Mouse (Mus musculus): Measurements from ENCODE around the gene Senp7. TPM values are rescaled to one million over a fixed set of nuclear protein-coding genes. Genes with fewer than 3 reads are reported as not detected.
"Not testable (repeated sequence)": the region's sequence is repeated elsewhere in the genome, so short reads cannot be mapped to it uniquely, and the experiment has no call there.

Gene Senp7
- total RNA-seq (2021): 22.5 and 25.9 TPM in 2 replicates
- long read RNA-seq, experiment 1, partial matches to known transcripts: 2 of 2 reads
- long read RNA-seq, experiment 1, other reads (novel, unspliced or antisense): 0 of 2 reads
- long read RNA-seq, experiment 2, partial matches to known transcripts: 1 of 6 reads
- long read RNA-seq, experiment 2, other reads (novel, unspliced or antisense): 3 of 6 reads

DNA sequence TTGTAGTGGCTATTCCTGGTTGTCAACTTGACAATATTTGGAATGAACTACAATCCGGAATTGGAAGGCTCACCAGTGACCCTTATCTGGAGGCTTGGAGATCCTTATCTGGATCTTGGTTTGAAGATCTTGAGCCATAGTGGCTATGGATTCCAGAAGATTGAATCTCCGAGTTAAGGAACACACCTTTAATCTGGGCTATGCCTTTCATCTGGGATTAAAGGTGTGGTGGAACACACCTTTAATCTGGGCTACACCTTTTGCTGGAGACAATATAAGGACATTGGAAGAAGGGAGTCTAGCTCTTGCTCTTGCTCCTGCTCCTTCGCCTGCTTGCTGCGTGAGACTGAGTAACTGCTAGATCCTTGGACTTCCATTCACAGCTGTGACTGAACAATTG, at the start of gene Senp7:
Senp7 (plus strand) TSS at position 301 of the 400 bp plus-strand sequence.
- not testable (repeated sequence) for DNase-seq

DNA sequence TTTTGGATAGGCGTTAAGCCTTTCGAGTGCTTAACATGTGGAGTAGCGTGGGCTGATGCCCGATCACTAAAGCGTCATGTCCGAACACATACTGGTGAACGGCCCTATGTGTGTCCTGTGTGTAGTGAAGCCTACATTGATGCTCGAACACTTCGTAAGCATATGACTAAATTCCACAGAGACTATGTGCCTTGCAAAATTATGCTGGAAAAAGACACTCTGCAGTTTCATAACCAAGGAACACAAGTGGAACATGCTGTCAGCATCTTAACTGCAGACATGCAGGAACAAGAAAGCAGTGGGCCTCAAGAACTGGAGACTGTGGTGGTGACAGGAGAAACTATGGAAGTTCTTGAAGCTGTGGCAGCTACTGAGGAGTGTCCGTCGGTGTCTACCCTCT, 41.3 kb upstream of the Senp7 start:
- no peak for DNase-seq

DNA sequence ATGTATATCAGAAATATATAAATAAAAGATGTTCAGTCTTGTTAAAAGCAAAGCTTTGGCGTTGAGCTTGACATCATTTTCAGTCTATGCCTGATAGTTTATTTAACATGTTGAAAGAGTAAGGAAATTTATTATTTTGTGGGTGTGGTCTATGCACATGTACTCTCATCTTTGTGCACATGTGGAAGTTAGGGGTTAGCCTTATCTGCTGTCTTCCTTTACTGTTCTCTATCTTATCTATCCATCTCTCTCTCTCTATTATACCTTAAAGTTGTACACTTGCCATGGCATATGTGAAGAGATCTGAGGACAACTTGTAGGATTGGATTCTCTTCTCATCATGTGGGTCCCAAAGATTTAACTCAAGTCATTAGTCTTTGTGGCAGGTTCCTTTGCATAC, 39.3 kb upstream of the Senp7 start:
- no peak for DNase-seq

DNA sequence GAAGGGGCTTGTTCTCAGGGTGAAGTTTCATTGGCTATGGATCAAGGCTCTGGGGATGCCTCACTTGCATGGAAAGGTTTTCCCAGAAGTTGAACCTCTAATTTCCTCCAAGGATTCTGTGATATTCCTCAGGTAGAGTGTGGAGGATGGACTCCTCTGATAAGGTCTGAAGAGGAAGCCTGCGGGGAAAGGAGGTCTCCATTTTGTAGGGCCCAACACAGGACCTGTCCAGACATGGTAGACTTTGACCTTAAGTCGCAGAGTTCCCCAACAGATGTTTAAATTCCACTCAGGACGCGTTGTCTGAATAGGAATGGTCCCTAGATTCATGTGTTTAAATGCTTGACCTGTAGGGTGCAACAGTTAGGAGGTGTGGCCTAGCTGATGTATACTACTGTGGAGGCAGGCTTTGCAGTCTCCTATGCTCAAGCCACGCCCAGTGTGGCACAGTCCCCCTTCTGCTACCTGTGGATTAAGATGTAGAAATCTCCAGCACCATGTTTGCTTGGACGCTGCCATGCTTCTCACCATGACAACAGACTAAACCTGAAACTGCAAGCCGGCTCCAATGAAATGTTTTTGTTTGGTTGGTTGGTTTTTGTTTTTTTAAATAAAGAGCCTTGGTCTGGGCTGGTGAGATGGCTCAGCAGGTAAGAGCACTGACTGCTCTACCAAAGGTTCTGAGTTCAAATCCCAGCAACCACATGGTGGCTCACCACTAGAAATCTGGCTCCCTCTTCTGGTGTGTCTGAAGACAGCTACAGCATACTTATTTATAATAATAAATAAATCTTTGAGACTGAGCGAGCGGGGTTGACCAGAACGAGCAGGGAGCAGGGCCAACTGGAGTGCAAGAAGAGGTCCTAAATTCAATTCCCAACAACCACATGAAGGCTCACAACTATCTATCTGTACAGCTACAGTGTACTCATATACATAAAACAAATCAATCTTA, 35.1 kb upstream of the Senp7 start:
- no peak for DNase-seq

DNA sequence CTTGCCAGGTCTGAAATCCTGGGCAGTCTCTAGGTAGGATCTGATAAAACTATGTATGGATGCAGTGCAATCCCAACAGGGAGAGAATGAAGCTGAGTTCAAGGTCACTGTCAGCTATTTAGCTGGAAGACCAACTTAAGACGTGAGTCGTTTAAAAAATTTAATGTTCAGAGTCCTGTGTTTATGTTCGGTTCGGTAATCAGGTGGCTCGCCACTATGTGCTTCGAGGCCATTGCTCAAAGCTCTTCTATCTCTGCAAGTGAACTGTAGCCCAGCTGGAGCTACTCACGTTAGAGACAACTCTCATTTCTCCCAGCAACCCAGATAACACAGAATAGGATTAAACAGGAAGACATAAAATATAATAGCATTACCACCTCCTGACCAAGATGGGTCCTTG, 34.1 kb upstream of the Senp7 start:
- DNase-seq: no peak

DNA sequence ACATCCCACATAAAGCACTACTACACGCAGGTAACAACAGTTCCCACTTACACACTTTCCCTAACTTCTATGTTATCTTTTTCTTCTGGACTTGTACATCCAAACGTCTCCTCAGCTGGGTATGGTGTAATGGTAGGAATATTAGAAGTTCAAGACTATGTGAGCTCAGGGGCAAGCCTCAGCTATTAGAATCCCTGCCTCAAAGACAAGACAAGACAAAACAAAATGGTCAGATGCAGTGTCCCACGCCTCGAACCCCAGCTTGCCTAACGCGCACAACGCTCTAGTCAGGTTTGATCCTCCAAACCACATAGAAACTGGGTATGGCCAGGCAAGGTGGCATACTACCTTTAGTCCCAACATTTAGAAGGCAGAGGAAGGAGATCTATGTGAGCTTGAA, 28.5 kb upstream of the Senp7 start:
- no peak for DNase-seq

DNA sequence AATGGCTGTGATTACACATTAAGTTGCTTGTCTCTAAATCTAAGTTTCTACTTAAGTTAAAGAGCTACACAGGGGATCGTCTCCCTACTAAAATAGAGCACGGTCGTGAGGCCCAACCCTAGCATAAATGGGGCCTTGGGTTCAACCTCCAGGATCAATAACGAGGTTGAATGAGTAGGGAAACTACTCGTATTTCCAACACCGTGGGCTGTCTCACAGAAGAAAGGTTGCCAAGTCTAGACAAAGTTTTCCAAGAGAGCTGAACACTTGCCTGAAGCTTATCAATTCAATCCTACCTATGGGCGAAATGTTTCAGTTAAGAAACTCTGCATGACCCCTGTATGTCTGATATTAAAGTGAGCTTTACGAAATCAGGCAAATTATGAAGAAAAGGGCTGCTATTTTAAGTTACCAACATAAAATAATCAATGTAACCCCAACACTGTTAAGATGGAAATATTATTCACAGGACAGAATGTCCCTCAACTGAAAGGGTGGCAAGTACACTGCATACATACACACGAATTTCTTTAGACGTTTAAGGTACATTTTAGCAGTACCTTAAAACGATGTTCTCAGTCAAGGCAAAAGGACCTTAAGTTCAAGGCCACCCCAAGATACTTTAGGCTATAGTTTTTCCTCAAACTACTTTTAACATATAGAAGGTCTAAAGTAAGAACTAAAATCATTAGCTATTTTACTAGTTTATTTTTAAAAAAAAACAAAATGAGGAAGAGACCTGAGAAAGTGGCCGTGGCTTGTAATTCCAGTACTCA, 20.1 kb upstream of the Senp7 start:
- no peak for DNase-seq

DNA sequence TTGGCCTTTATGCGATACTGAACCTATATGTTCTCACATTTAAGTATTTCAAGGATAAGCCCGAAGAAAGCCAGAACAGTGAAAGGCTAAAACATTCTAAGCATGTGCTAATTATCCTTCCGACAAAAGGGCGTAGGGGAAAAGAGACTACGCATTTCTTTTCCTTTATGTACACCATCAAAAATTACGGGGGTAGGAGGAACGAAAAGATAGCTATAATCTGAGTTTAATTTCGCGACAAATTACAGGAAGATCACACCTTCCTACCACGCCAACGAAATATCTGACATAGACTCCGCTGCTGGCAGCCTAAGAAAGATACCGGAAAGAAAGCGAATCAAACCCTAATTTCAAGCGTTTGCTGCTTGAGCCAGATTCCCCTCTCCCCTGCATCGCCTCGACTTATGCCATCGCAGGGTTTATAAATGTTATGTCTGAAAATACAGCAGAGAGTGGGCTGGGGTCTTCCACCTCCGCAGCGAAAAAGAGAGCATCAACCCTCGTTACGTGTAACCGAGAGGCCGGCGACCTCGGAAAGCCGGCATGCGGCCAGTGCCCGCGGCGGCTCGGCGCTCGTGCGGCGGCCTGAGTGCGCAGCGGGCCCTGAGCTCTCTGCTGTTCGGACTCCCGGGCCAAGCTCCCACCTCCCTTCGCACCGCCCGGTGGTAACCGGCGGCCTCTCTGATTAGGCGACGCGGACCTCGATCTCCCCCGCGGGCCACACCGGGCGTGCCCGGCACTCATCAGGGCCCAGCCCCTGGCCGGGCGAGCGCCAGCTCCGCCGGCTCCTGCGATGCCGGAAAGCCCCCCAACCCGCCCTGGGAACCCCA, 19.2 kb upstream of the Senp7 start:
- peak; percentile 83 for DNase-seq

DNA sequence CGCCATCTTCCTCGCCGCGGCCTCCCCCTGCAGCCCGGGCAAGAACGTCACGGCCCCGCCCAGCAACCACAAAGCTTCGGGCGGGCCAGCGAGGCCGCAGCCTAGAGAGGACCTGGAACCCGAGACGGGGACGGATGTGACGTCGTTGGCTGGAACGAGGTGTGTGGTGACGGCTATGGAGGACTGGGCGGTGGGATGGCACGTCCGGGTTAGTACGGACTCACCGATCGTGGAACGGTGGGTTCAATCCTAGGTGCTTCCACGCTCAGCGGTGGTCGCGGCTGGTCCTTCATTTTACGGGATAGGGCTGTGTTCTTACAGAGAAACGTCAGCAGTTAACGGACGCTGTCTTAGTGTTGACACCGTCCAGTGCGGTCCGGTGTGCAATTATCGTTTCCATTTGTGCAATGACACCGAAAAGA, 18.5 kb upstream of the Senp7 start, which contains the start of gene Pcnp:
Pcnp (minus strand) TSS at position 79 of the 422 bp plus-strand sequence.
- DNase-seq: peak; percentile 99

DNA sequence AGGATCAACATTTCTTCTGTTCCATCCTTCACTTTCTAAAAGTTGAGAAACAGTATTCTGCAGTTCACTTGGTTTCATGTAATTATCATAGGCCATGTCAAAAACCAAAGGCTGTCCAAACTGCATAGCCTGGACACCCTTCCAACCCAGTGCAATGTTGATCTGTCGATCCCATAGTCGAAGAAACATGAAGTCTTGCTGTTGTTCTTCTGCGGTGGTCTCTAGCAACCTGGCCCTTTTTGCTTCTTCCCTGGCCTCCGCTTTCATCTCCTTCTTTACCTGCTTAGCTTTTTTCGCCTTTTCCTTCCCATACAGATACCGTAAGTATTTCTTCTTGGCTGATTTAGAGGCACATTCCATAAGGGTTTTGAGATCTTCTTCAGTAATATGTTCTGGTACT, 13.6 kb upstream of the Senp7 start:
- DNase-seq: no peak

DNA sequence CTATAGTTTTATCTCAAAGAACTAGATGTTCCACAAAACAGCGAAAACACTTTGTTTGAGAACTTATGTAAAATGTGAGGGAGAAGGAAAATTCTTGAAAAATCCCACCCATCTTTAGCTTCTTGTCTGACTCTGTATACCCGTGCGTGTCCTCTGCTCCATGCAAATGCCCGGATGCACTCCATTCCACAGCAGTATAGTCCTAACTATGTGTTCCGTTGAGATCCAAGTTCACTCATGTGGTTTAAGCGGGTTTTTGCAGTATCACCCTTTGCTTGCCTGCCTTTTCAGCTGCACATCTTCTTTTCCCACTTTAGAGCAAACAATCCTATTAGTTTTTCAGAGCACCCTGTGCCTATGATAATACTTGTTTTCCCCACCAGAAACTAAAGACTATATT, 11.6 kb upstream of the Senp7 start:
- no peak for DNase-seq

DNA sequence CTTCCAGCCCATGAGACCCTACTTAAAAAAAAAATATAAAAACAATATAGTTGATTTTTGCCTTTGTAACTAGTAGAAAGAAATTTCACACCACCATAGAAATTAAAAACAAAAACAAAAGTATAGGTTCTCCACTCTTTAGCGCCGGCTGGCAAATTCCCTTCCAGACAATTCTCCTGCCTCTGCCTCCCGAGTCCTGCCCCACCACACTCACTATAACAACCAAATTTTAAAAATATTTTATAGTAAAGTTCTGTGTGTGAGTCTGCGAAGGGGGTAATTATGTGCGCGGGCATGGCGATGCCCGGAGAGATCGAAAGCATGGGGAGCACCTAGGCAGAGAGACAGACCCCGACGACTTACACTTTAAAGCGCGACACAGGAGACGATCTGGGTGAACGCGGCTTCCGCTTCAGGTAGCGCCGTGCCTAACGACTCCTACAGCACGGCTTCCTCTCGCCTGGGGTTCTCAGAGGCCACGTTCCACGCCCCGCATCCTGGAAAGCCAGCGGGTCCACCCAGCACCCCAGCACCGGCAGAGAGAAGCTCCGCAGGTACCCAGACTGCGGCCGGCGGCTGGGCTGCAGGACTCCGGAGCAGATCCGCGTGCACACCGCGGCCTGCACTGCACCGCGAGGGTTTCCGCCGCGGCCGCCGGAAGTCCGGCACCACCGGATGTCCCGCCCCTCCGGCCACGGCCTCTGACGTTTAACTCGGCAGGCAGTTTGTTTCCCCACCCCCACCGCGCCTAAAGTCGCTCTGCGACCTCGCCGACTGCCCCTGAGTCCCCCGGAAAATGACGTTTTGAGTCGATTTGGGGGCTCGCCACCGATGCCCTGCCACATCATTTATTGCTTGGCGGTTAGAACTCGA, 10.8 kb upstream of the Senp7 start, which contains the start of gene Trmt10c:
Trmt10c (minus strand) TSS at position 682 of the 873 bp plus-strand sequence.
- DNase-seq: peak; percentile 97

DNA sequence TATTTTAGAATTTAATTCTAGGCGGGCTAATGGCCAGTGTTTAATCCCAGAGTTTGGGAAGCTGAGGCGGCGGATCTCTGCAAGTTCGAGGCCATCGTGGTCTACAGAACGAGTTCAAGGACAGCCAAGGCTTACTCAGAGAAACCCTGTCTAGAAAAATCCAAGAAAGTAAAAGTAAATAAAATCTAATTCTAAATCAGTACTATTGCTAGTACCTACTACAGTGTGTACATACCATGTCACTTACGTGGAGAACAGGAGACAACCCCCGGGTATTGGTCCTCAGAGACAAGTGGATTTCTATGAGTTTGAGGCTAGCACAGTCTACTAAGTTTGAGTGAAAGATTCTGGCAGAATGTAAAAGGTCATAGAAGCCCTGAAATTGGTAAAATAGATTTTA, 10.0 kb upstream of the Senp7 start:
- DNase-seq: no peak

DNA sequence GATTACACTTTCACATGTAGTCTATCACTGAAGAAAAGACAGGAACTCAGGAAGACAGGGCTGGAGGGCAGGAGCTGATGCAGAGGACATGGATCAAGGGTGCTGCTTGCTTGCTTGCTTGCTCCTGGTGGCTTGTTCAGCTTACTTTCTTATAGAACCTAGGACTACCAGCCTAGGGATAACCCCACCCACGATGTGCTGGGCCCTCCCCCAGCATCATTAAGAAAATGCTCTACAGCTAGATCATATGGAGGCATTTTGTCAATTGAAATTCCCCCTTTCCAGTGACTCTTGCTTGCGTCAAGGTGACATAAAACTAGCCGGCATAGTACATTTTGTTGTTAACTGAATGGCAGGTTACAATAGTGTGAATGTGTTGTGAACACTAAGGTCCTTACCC, 7.8 kb downstream of the Senp7 start:
- DNase-seq: no peak

DNA sequence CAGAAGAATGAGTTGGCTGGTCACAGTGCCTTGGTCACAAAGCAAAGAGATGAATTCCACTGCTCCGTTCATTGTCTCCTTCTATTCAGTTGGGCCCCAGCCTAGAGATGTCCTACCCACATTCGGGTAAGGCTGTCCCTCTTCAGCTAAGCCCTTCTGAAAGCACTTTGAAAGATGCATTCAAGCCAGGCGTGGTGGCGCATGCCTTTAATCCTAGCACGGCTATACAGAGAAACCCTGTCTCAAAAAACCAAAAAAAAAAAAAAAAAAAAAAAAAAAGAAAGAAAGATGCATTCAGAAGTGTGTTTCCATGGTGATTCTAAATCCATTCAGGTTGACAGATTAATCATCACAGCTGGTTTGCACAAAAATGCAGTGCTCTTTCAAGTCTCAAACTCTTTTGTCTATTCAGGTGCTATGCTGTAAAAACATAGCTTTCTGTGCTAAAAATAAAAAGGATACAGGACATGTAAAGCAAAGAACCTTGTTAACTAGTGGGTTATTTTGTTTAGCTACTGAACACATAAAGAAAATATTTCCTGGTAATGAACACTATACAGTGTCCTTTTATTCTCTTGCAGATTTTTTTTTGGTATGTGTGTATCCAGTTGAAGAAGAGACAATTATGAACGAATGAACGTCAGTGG, 8.9 kb downstream of the Senp7 start:
- no peak for DNase-seq

DNA sequence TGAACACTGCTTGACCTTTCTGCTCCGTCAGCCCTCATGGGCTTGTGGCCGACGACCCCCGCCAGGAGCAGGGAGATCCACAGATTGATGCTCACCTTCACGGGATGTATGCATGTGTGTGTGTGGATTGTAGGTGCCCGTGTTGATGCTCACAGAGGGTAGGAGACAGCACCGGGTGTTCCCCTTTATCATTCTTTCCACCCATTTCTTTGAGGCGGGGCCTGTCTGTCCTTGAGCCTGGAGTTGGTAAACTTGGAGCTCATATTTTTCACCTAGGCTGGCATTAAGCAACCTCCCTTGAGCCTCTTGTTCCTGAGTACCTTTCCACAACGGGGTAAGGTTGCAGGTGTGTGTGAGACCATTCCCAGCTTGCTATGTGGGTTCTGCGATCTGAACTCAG, 10.0 kb downstream of the Senp7 start:
- DNase-seq: no peak

DNA sequence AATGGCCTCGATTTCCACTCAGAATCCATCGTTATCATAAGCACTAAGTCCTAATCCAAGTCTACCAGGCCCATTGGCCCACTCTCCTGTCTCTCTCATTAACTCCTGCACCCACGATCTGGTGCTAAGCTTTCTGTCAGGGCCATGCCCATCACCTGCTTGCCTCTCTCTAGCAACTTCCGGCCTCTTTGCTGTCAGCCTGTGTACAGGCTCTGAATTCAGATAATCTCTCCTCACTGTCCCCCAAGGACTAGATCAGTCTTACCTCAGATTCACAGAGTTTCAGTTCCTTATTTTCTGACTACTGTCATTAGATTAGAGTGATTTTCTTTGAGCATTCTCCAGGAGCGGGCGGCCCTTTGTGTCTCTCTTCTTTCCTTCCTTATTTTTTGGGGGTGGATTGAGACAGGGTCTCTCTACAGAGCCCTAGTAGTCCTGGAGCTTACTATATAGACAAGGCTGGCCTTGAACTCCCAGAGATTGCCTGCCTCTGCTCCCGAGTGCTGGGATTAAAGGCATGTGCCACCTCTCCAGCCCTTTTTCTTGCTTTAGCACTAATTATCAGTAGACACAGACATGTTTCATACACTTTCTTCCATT, 14.0 kb downstream of the Senp7 start:
- no peak for DNase-seq

DNA sequence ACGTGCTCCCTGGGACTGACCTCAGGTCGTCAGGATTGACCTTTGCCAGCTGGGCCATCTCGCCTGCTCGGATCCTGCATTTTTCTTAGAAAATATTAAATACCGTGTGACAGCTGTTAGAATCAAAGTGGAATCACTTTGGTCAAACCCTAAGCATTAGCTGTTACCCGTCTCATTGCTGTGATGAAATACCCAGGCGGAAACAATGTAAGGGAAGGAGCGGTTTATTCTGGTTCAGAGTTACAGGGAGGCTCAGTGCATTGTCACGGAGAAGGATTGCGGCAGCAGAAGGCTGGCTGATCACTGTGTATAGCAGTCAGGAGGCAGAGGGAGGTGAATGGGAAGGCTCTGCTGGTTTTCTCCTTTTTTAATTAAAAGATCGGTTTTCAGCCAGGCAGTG, 14.8 kb downstream of the Senp7 start:
- no peak for DNase-seq

DNA sequence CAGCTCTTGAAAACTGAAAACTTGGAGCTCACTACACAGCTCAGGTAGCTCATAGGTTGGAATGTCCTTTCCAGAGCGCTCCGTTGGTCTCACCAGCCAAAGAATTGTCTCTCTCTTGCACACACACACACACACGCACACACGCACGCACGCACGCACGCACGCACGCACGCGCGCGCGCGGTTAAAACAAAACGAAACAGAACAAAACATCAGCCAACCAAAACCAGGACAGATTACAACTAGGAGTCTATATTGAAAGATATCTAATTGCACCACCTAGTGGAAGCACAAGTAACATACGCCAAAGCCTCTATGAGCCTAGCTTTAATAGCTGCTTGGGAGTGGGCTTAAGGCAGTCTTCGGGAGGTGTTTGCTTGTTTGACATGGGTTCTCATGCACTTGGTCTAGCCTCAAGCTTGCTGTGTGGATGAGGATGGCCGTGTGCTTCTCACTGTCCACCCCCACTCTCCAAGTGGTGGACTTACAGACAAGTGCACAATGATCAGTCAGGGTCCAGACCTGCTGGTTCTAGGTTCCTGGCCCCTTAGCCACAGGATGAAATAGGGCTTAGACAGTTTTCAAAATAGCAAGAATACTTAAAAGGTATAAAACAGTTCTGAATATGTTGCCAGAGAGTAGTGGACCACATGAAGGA, 16.3 kb downstream of the Senp7 start:
- DNase-seq: peak; percentile 69
